Mouse (Mus musculus) liver, postnatal 0 days (tissue): ENCODE measurements around the gene Vmp1.

Source experiments
- CTCF ChIP-seq: sonication (generic); IDR thresholded peaks from 2 replicates; pipeline ENCODE4 v1.5.1; 2016; ENCODE audit warnings: antibody characterized with exemption, low read depth
- EP300 ChIP-seq: IDR thresholded peaks from 2 replicates; pipeline ENCODE4 v1.6.1; 2016; ENCODE audit warnings: antibody characterized with exemption, low read depth, mild to moderate bottlenecking

- TF ChIP-seq CTCF (no peak), EP300 (no peak)
Measured at GRCm38 (mm10) chr11:86594188-86594876, 89.3 kb downstream of the Vmp1 start.
